Mouse (Mus musculus) testis, postnatal 14 days (tissue): ENCODE data around the gene Ephx1.
A peak's percentile ranks its signal among the peaks of the same experiment; 100 is the strongest.
"Not testable (repeated sequence)": the region's sequence is repeated elsewhere in the genome, so short reads cannot be mapped to it uniquely, and the experiment has no call there.

Source experiments
- DNase-seq: peaks from one replicate; pipeline ENCODE4 v3.0.0; 2021; ENCODE audit warnings: low spot score

Gene Ephx1

DNA sequence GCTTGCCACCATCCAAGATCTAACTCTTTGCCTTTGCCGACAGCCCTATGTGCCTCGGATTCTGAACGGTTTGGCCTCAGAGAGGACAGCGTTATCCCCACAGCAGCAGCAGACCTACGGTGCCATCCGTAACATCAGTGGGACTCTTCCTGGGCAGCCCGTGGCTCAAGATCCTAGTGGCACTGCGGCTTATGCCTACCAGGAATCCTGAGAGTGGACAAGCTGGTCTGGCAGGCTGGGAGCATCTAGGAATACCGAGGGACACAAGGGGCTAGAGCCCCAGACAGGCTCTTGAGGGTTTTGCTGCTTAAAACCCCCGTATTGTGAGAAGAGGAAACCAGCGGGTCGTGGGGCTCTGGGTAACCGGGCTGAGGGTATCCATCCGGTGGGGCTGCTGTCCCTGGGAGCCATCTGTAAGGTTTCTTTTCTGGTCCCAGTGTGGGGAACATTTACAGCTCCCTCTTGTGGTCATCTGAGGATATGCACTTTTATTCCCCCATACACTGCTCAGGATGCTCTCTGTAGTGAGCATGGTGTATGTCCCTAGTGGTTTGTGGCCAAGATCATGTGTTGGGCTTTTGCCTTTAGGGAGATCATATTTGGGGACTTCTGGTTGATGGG is 46.5 kb downstream of the Ephx1 start:
- DNase-seq = no peak

- no peak for DNase-seq
Measured at GRCm38 (mm10) chr1:180972941-180973340, 47.8 kb downstream of the Ephx1 start.

GRCm38 (mm10) chr1:180967261-180967660 is 53.4 kb downstream of the Ephx1 start:
- DNase-seq = no peak

- no peak for DNase-seq
Measured at GRCm38 (mm10) chr1:180966542-180966941, 54.2 kb downstream of the Ephx1 start.

DNA sequence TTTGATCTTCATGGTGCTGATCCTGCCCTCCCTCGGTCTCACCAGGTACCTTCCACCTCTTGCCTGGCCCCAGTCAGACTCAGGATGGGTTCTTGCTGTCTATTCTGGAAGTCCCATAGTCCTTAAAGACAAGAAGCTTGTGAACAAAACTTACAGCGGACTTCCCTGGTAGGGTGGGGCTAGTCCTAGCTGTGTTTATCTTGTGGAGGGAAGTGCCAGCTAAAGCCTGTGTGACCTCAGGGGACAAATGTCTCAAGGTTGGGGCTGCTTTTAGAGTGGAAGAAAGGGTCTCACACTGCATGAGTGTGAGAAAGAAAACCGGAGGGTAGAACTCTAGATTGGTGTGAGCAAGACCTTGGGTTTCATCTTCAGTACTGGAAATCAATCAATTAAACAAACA is 54.9 kb downstream of the Ephx1 start:
- DNase-seq = no peak

GRCm38 (mm10) chr1:180958797-180959196 is 61.9 kb downstream of the Ephx1 start:
- no peak for DNase-seq

DNA sequence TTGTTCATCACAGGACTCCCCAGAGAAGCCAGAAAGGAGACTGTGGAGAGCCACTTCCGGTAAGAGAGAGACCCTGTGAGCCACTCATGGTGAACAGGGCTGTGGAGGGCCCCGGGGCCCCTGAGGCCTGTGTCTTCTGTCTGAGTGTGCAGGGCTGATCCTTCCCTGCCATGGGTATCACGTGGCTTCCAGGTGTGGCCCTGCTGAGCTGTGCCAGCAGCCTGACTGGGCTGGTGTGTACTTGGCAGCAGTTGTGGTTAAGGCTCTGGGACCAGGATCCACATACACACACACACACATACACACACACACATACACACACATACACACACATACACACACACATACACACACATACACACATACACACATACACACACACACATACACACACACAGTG is 62.7 kb downstream of the Ephx1 start:
- DNase-seq = no peak

- no peak for DNase-seq
Measured at GRCm38 (mm10) chr1:180956973-180957381, 63.7 kb downstream of the Ephx1 start.

- no peak for DNase-seq
Measured at GRCm38 (mm10) chr1:180956401-180956800, 64.3 kb downstream of the Ephx1 start.

- DNase-seq = no peak
Measured at GRCm38 (mm10) chr1:180952808-180953207, 67.9 kb downstream of the Ephx1 start.

DNA sequence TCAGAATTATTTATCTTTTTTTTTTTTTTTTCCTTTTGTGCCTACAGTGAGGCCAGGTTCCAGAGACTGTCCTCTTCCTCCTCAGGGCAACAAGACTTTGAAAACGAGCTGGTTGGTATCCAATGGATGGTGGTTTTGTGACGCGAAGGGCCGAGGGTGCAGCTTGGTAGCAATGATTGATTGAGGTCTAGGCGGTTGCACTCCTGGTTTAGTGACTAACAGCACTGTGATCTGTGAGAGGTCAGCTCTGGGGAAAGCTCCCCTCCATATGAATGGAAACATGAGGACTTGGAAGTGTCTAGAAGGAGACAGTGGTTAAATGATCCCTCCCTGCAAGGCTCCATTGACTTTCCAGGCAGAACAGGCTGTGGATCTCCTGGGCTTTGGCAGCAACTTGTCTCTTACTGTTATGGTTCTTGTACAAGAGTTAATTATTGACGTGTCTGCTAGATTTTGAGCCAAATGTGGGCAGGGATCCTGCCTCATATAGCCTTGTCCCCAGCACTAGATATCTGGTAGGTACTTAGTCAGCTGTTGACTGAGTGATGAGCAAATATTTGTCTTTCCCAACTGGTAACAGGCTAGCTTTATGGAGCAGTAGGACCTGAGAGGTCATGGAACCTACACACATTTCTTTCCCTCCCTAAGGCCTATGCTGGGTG is 68.5 kb downstream of the Ephx1 start:
- DNase-seq = no peak

- DNase-seq = no peak
Measured at GRCm38 (mm10) chr1:180946448-180946847, 74.3 kb downstream of the Ephx1 start.

DNA sequence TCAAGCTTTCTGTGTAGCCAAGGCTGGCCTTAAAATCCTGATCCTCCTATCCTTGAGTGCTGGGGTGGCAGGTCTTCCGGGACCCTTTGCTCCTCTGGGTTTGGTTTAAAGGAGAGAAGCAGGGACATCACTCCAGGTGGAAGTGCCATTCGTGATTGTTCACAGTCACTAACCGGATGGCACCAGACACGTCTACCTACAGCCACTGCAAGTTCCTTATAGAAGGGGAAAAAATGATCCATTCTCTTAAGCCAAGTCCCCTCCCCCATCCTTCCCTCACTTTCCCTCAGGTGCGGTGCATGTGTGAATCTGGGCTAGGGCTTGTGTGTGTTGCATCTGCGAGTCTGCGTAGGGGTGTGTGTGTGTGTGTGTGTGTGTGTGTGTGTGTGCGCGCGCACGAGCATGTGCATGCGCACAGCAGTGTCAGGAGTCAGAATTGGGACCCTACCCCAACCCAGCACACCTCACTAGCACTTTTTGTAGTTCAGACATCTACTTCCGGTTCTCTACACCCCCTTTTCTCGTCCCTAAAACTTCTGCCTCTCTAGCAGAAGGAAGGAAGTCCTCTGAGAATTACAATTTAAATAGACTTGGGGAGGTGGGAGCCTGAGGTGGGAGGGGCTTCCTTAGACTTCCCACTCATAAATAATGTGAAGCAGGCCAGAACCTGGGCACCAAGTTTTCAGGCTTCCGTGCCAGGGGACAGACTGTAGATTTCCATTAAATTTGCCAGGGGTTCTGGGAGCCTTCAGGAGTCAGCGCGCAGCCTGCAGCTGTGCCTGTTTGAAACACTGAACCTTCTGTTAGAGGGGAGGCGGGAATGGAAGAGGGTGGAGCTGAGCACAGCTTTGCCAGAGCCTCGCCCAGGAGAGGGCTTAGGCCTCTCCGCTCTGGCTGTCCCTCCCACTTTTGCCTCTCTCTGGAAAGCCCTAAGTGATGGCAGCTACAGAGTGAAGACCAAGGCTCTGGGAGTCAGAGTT is 75.4 kb downstream of the Ephx1 start:
- peak; percentile 24 for DNase-seq

GRCm38 (mm10) chr1:180944553-180944952 is 76.2 kb downstream of the Ephx1 start:
- no peak for DNase-seq

GRCm38 (mm10) chr1:180943896-180944295 is 76.8 kb downstream of the Ephx1 start:
- no peak for DNase-seq

DNA sequence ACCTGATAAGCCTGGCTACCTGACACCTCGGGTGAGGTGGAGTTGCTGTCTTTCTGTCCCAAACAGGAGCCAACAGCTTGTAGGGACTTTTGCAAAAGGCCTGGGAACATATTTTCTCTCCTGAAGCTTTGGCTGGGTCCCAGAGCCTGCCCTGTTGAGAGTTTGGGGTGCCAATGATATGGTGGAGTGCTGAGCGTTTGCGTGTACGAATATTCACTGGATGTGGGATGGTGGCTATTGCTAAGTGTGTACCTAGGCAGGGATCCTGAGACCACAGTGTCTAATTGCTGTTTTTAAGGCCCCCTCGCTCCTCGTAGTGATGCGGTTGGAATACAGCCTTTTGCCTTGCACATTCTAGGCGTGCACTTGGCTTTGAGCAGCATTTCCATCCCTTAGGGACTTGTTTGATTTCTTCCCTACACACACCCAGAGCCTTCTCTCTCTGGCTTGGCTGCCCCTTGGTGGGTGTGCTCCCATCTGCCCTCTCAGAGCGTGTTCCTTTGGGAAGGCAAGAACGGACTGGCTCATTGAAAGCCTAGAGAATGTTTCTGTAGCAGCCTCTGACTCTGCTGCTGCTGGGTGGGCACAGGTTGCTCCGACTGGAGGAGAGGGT is 77.6 kb downstream of the Ephx1 start:
- peak; percentile 25 for DNase-seq

- DNase-seq = peak; percentile 62
Measured at GRCm38 (mm10) chr1:180942166-180943031, 78.3 kb downstream of the Ephx1 start, which contains the start of gene Tmem63a. Gene Tmem63a, plus strand, starts transcription at chr1:180942344.

DNA sequence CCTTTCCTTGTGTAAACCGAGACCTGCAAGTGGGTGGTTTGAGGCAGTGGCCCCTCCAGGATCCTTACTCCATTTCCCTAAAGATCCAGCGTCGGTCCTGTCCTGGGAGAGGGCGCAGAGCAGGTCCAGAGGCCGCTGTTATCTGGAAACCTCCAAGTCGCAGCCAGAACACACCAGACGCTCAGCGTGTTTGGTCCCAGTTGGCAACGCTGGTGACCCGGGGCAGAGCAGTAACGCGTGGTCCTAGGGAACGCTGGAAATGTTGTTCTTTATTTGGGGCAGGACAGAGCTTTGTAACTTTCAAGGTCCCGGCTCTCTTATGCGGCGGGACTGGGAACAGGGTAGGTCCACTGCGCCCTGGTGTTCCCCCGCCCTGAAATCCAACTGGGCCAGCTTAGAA is 79.0 kb downstream of the Ephx1 start:
- DNase-seq = peak; percentile 21

DNA sequence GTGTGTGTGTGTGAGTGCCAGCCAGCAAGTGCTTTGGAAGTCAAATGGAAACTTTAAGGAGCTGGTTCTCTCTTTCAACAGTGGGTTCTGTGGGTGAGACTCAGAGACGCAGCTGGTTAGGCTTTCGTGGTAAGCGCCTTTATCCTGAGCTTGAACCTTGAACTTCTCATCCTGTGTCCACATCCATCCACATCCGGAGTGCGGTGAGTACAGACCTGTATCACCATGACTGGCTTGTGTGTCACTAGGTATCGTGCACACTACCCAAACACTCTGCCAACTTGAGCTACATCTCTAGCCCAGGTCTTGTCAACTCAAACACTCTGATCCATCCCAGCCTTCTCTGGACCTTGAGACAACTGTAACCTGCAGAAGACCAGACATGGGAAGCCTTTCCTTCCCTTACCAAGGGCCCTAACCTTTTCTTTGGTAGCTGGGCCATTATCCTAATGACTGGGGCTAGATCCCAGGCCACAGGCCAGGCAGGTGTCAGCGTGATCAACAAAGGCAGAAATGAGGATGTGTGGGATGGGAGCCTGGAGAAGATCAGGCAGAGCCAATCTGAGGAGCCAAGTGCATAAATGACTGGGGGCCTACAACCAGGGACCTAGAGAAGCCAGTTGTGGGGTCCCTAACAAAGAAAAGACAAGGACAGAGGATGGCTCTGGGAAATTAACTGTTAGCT is 79.8 kb downstream of the Ephx1 start:
- no peak for DNase-seq

GRCm38 (mm10) chr1:180938781-180939180 is 81.9 kb downstream of the Ephx1 start:
- not testable (repeated sequence) for DNase-seq

DNA sequence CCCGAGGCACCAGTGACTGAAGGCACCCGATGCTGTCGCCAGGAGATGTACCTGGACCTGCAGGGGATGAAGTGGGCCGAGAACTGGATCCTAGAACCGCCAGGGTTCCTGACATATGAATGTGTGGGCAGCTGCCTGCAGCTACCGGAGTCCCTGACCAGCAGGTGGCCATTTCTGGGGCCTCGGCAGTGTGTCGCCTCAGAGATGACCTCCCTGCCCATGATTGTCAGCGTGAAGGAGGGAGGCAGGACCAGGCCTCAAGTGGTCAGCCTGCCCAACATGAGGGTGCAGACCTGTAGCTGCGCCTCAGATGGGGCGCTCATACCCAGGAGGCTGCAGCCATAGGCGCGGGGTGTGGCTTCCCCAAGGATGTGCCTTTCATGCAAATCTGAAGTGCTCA is 83.1 kb downstream of the Ephx1 start:
- DNase-seq = not testable (repeated sequence)
